Mouse (Mus musculus) mature B cell (primary cell): ENCODE results near the gene Garnl3.

Source experiments
- in situ Hi-C: fragments of 300-500 bp; cut with MboI; formaldehyde crosslinking; loops from 2 replicates; pipeline ENCODE4 v1.14.3; 2019

Gene Garnl3

DNA sequence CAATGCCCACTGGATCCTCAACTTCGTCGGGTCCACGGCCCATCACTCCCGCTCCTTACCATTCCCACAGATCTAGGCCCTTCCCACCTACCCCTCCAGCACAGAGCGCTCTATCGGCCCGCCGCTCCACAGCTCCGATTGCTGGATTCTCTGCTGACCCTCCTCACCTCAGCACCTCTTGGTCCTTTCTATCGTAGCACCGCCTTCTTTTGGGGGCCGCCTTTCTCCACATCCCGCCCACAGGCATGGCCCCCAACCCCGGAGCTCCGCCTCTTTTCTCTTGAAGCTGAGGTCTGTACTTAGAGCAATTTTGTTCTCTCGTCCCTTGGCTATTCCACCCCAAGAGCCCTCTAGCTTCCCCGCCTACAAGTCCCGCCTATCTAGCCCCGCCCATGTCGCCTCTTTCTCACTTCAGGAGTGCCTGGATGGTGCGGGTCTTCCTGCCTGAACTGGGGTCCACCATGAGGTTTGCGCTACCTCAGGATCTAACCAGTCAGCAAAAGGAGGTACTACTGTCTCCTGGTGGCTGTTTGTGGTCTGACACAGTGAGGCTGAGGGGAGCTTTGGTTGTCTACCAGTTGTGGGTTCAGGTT is at the start of gene Garnl3:
Gene Garnl3 (minus strand): TSS at position 155 of the 593 bp plus-strand sequence.
- in situ Hi-C loops = no loop called here

DNA sequence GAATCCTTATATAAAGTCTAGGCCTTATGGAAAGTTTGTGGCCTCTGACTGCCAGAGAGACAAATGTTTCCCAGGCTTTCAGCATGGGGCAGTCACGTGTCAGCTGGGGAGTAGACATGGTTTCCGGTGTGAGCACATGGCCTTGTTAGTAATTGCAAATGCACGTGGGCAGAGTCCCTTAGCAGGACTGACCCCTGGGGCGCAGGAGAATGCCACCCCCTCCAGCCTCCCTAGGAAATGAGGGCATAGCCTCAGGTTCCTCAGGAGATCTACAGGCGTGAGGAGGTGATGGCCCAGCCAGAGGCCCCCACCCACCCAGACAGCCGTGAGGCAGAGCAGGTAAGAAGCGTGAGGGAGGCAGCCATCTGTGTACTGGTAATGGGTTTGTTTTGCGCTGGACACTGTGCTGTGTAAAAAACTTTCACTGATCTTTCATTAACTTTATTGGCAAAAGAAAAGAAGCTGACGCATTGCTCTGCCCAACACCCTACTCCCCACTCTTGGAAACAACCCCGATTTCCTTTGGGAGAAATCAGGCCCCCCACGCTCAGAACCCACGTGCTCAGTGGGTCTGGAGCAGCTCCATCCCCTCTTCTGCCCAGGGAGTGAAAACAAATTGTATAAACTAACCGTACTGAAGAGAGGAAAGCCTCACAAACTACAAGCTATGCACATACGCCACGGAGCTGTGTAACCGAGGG is 48.6 kb upstream of the Garnl3 start:
- in situ Hi-C loops = no loop called here

DNA sequence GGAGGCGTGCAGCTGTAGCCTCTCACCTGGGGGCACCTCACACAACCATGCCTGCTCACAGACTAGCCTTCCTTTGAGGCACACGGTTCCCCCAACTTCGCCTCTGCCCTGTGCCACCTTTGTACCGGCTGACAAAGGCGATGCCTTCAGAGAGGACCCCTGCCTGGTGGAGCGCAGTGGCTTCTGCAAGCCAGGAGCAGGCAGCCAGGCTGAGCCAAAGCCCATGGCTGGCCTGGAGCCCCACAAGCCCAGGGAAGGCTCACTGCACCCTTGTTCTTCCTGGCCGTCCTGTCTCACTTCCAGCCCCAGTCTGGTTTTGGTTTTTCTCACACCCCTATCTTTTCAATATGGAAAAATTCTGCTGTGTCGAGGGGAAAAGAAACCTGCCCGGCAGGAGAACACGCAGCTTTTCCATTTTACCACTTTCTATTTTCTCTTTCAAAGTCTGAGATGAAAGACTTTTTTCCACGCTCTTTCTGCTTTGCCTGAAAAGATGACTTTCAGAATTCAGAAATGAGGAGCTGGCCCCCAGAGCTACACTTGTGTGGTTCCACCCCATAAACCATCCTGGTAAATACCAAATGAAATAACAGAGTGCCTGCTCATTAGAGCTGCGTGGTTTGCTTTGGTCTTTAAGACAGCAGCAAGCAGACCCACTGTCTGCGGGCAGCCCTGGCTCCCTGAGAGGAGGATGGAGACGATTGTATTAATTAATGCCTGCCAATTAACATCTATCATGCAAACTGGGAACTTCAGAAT is 47.9 kb upstream of the Garnl3 start:
- in situ Hi-C loops = no loop called here

DNA sequence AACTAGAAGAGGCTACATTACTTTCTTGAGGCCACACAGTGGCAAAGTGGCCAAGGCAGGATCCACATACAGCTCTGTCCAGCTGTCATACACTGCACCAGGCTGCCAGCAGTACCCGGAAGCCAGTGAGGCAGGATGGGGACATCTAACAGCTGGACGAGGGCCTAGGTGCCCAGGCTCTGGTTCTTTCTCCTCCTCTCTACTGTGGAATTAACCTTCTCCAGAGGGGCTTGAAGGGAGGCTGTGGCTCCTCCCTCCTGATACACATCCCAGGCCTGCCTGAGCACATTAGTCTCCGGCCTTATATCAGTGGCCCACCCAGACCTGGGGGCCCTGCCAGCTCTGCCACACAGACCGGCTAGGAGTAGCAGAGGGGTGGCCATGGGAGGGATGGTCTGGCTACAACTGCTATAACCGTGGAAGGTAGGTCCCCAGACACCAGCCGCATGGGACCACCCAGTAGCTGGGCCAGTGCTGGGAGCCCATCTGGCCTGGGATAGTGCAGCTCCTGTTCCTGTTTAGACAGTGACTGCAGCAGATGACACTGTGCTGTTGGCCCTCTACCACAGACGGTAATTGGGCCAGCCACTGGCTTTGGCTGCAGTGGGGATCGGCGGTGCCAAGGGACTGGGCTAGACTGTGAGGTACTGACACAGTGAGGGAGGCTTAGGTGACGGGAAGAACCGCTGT is 46.9 kb upstream of the Garnl3 start:
- in situ Hi-C loops = no loop called here

DNA sequence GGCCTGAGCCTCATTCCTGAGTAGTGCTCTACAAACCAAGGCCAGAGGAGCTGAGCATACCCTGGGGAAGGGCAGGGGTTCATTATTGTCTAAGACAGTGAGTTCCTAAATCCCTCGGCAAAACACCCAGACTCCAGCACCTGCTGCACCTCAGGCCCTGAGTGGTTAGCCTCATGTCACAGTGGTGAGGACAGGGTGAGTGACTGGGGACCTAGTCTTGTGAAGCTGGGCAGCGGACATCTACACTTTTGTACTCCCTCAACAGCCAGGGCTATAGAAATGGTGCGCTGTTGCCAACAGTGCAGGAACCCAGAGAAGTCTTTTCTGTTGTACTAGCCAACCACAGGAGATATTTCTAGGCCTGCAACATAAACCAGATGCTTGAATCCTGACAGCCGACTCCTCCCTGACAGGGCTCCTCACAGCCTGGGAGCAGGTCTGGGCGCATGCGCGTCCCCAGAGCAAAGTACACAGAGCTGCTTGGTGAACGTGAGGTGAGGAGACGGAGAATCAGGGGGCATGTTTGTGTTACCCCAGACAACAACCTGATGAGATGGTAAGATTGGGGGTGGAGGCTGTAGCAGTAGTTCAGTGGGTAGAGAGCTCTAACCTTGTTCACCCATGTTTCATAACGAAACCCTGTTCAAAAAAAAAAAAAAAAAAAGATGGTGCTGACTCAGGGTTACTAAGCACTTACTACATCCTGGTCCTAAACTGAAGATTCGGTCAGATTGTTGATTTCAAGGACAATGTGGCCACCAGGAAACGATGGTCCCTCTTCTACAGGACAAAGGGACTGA is 46.2 kb upstream of the Garnl3 start:
- in situ Hi-C loops = no loop called here

DNA sequence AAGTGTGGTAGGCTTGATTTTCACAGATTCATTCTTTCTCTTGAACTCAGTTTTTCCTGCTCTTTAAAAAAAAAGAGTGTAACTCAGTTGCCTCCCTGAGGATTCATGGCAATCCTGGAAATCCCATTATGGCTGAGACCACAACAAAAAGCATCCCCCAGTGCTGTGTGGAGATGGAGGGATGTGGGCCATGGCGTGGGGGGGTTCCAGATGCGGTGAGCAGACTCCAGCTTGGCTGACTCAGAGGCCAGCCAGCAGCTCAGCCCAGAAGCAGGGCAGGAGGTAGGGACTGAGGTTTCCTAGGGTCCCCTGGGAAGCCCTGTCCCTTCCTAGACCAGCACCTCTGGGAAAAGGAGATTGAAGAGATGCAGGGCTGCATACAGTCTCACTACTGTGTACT is 45.5 kb upstream of the Garnl3 start:
- in situ Hi-C loops = no loop called here

DNA sequence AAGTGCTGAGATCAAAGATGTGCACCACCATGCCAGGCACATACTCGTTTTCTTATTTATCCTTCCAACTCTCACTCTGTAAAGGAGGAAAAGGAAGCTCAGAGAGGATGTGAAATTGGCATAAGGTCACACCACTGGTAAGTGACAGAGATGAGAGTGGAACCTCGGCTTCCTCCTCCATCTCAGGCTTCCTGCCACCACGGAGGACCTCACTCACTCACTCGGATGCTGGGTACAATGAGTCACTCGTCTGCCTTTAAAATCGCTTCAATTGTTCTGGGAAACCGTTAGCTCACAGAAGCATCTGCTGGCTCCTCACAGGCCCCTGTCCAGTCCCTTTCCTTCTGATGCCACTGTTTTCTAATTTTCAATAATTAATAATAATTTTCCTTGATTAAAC is 45.1 kb upstream of the Garnl3 start:
- in situ Hi-C loops = no loop called here

DNA sequence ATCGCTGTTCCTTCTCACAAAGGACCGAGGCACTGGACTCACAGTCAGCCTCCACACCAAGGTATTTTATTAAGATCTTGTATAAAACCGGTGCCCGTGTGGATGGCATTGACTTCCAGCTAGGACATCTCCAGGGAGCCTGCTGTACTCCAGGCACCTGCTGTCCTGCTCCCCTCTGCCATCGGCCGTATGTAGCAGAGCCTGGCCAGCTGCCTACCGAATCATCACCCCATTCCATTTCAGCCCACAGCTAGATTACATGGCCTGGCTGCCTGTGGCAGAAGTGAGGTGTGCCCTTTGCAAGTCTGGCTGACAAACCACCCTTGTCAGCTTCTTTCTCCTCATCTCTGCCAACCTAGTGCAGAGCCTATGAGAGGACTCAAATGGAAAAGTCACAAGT is 42.2 kb upstream of the Garnl3 start:
- in situ Hi-C loops = no loop called here

DNA sequence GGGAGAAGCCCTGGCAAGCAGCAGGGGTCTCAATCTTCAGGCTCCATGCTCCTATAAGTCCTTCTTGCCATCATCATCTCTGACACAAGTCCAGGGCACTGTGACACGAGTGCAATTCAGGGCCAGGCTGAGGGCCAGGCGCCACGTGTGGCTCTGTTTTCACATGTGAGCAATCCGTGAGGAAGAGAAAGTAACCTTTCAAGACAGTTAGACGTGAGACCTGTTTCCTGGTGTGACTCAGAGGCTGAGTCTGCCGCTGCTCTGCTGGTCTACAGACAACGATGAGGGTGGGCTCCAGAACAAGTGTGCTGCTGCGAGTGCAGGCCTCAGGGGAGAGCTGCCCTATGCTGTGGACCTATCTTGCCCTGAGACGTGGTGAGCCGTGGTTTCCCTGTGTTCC is 41.7 kb upstream of the Garnl3 start:
- in situ Hi-C loops = no loop called here

DNA sequence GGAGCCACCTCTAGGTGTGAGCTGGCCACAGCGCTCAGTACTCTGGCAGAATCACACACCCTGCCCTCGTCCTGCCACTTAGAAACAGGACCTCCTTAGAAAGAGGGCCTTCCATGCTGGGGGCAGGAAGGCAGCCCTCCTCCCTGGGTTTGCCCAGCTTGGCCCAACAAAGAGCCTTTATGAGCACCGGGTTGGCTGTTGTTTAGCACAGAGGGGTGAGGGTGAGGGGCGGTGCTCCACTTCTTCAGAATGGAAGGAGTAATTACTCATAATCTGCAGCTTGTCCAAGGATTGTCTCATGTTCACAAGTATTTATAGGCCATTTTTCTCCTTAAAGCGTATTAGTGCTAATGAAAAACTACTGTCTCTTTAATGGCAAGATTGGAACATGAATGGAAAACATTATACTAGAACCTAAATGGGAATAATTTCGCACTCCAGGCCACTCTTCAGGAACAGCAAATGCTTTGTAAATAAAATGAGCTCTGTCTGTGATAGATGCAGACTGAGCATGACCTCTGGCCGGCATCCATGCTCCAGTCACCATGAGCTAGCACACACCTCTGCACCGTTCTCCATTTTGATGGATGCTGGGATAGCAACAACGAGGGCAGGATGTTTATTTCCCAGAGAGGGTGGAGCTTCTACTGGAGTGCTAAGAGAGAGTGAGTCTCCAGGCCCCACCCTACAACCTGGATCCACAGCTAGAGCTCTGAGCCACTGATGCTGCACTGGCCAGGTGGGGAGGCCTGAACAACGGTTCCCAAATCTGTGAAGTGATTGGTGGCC is 39.5 kb upstream of the Garnl3 start:
- in situ Hi-C loops = no loop called here

DNA sequence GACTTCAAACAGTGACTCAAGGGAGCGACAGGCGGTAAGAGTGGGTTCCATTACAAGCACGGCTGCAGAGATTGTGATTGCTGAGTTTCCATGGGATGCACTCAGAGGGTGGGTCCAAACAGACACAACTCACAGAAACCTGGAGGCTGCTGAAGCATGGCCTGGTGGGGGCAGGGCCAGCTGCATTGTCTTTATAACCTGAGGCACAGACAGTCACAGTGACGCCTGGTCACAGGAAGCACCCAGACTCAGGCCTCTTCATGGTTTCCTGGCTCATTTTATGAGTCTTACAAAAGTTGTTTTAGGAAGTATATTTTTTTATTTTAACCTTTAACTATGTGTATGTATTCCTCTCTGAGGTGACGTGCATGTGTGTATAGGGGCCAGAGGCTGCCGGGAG is 38.0 kb upstream of the Garnl3 start:
- in situ Hi-C loops = no loop called here

DNA sequence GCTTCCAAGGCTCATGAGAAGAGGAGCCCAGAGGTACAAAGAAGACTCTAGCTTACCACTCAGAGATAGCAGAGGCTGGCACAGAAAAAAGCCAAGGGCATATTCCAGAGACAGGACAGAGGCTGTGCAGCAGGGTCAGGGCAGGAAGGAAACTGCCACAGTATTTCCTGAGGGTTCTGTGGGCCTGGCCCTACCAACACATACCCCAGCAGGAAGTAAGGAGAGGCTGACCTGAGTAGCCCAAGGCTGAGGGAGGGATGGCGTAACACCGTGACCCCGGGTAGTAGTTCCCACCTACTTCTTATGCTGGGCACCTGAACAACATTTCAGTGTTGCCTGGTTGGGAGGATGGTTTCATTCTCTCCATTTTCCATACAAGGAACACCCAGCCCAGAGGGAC is 35.6 kb upstream of the Garnl3 start:
- in situ Hi-C loops = no loop called here

DNA sequence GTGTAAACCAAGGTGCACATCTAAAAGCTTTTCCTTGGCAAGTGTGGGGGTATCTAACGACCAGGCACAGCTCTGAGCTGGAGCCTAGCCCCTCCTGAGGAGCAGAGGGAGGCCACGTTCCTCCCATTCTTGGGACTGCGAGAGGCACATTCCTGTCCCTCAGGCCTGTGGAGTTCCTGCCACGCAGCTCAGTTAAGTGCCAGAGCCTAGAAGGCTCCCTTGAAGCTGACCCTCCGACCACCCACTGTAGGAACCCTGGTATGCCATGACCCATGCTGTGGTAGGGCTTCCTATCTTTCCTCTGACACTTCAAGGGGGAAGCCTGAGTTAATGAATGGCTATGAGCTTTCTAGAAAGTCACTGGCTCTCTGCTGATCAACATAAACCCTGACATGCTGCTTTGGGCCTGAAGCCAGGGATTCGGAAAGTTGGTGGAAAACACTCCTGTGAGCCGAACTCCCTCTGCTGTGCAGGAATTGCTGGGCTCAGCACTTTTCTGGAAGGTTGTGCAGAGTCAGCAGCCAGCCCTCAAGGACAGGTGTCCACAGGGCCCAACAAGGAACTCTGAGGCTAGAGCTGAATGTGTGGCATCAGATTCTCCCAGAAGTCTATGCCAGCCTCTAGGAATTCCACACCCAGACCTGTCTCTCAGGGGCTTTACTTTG is 34.4 kb upstream of the Garnl3 start:
- in situ Hi-C loops = no loop called here

DNA sequence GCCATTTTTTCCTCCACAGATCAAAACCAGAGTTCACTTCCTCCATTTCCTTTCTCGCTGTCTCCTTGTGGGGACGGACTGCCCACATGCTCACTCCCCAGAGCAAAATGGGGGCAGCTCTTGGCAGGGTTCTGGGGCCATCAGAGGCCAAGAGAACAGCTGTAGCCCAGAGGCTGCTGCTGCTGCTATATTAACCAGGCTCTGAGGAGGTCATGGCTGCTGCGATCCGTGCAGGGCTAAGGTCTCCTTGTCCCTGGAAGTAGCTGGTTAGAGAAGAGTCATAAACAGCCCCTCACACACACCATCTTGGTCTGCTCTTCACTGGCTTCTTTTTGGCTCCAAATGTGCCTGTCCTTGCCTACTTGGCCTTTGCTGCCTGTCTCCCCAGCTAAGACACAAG is 33.8 kb upstream of the Garnl3 start:
- in situ Hi-C loops = no loop called here

DNA sequence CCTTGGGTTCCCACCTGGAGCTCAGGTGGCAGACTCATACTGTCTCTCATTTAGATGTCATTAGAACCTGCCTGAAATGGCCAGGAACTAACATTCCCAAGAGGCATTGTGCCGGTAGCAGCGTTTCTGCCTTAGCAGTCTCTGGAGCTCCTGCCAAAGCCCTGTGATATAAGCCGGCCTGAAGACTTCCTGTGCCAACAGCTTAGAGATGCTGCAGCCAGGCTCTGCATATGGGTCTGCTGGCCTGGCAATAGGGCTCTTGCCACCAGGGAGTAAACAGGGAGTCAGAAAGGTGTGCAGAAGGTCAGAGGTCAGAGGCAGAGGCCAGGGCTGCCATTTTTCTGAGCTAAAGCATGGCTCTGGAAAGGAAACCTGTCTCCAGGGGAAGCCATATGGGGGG is 33.2 kb upstream of the Garnl3 start:
- in situ Hi-C loops = no loop called here

DNA sequence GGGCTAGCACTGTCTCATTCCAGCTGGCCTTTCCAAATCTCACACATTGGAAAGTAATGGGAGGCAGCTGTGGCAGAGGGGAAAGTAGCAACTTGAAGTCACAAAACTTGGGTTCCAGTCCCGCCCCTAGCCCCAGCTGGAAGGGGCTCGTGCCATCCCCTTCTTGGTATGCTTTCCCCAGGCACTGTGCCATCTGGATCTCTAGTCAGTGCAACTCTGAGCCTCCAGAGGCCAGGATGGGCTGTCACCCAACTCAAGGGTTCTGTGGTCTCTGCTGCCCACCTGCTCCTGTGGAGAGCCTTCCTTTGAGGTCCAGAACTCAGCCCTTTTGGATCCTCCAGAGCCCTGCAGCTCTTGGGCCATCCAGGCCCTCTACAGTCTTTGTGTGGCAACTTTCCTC is 30.7 kb upstream of the Garnl3 start:
- in situ Hi-C loops = no loop called here

DNA sequence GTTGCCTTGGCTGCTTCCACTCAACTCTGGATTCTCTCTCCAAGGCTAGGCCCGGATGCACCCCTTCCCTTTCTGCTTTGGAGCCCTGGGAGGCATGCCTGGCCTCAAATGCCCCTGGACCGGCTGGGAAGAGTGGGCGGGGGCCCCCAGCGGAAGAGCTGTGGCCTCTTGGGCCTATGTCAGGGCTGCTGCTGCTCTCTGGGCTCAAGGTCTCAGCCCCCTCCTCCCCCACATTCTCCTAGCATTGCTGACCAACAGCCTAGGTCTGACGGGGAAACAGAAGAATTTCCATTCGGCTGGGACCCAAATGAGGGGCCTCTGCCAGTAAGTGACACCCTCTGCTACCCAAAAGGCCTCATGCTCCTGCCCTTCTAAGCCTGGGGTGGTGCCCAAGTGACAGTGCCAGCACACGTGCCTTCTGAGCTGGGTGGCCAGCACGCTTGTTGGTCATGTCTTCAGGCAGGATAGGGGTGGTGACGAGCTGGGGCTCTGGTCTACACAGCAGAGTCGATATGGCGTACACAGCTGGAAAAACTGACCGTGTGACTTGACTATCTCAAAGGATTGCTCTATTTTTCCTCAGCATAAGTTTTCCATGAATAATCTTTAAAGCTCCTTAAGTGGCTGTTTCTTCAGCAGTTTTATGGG is 29.0 kb upstream of the Garnl3 start:
- in situ Hi-C loops = no loop called here

DNA sequence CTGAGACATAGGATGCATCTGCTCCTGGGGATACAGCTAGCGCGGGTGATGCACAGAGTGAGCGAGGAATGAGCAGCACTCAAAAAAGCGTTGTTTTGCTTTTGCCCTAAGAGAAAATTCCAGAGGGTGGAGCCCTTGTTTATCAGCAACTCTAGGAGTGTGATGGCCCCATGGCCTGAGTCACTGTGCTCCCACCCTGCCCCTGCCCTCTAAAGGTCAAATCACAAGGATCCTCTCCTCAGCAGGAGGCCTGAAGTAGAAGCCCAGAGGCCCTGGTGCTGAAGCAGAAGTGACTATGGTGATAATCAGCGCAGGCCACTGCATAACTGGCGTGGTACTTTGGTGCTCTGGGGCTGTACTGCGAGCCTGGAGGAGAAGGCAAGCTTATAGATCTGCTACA is 28.1 kb upstream of the Garnl3 start:
- in situ Hi-C loops = no loop called here

DNA sequence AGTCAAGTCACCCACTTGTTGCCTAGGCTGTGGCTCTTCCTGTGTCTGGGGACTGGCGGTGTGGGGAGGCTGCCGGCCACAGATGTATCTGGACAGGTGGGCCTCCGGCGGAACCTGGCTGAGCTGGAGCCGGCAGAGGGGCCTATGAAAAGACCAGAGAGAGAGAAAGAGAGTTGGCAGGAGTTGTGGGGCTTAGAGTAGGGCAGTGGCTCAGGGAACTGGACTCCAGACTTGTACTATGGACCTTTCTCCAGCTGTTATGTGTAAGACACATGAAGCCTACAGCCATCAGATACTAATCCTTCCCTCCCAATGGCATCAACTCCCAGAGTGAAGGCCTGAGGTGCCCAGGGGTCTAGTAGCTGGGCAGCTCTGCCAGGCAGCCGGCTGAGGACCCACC is 27.4 kb upstream of the Garnl3 start:
- in situ Hi-C loops = no loop called here

DNA sequence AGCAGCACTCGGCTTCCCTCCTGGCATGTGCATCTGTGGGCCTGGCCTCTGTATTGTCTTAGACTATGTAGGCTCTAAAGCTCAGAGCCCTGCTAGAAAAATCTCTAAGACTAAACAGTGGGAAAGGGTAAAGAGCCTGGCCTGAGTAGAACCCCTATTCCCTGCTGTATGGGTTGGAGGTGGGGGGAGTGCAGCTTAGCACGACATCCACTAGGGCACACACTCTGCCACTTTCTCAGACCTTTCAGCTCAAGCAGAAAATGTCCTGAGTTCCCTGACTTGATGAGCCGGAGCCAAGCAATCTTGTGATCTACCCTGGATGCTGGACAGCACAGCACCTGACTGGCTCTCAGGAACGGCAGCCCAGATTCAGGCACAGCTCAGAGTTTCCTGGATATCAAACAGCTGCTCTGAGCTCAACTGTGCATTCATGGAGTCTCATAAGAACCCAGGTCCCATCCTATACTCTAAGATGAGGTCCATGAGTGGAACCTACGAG is 24.9 kb upstream of the Garnl3 start:
- in situ Hi-C loops = no loop called here
